Mouse (Mus musculus) neural tube, embryonic 12.5 days (tissue): ENCODE data around the gene 1700056E22Rik. TPM values are rescaled to one million over a fixed set of nuclear protein-coding genes. Genes with fewer than 3 reads are reported as not detected.

Experiments
- ATAC-seq: fragments of 200-750 bp; cut with Nextera tagmentation; 2 replicates; pipeline ENCODE4 v1.8.0; 2017; ENCODE audit warnings: low read depth, mild to moderate bottlenecking, moderate TSS enrichment, moderate library complexity; ENCODE audit not compliant: low FRiP score
- H3K27ac ChIP-seq: fragments of 300-500 bp; sonication (generic); 2 replicates; pipeline ENCODE4 v1.5.1; 2016
- H3K27me3 ChIP-seq: fragments of 300-500 bp; sonication (generic); replicated peaks from 2 replicates; pipeline ENCODE4 v1.6.1; 2016; ENCODE audit warnings: mild to moderate bottlenecking
- H3K36me3 ChIP-seq: fragments of 300-500 bp; sonication (generic); 2 replicates; pipeline ENCODE4 v1.6.1; 2016; ENCODE audit warnings: mild to moderate bottlenecking
- H3K4me1 ChIP-seq: fragments of 300-500 bp; sonication (generic); 2 replicates; pipeline ENCODE4 v1.6.1; 2016
- H3K4me2 ChIP-seq: fragments of 300-500 bp; sonication (generic); replicated peaks from 2 replicates; pipeline ENCODE4 v1.6.1; 2016; ENCODE audit warnings: mild to moderate bottlenecking
- H3K4me3 ChIP-seq: fragments of 300-500 bp; sonication (generic); 2 replicates; pipeline ENCODE4 v1.5.1; 2016
- H3K9ac ChIP-seq: fragments of 300-500 bp; sonication (generic); 2 replicates; pipeline ENCODE4 v1.6.1; 2016; ENCODE audit warnings: mild to moderate bottlenecking
- H3K9me3 ChIP-seq: fragments of 300-500 bp; sonication (generic); 2 replicates; pipeline ENCODE4 v1.6.1; 2016; ENCODE audit warnings: mild to moderate bottlenecking
- WGBS: fragments of 180-500 bp; shearing (Covaris S2); methylation state at CpG from one replicate; pipeline ENCODE4 v1.1.7; 2016; 5-methylcytosine and 5-hydroxymethylcytosine counted together
- polyA plus RNA-seq: library from polyadenylated mRNA; unstranded; fragments of >200 nt; fragmentation: Nextera tagmentation; extraction: Ambion mirVana; gene quantifications from 2 replicates; pipeline ENCODE4 v1.2.1, GENCODE M21; 2016

1700056E22Rik gene
- polyA plus RNA-seq, result 1.5 and 2.1 TPM in 2 replicates

- under 1% methylated on average over 38 of the region's 38 CpGs for WGBS
- H3K36me3 ChIP-seq, result no peaks in the 10 kb centered on the region
- H3K9me3 ChIP-seq, result no peaks in the 10 kb centered on the region
- H3K27me3 ChIP-seq, result no peaks in the 10 kb centered on the region
- peak within 1 kb of the TSS; percentile 59 for H3K4me3 ChIP-seq
- peak; percentile 99 for ATAC-seq
- H3K4me1 ChIP-seq, result peaks cover 14% of the 10 kb centered on the region
- H3K9ac ChIP-seq, result peak within 1 kb of the TSS; percentile 78
- H3K27ac ChIP-seq, result peak within 1 kb of the TSS; percentile 87
- peak within 1 kb of the TSS; percentile 77 for H3K4me2 ChIP-seq
Measured at GRCm38 (mm10) chr1:184034011-184034557, at the start of gene 1700056E22Rik. Gene 1700056E22Rik (minus strand): TSS chr1:184034301.

GRCm38 (mm10) chr1:184083166-184083565, 49.1 kb upstream of the 1700056E22Rik start:
- no peak overlapping the region for H3K9ac ChIP-seq
- no peak for ATAC-seq
- H3K4me2 ChIP-seq, result no peak overlapping the region
- no peaks in the 10 kb centered on the region for H3K4me1 ChIP-seq
- no peak overlapping the region for H3K27ac ChIP-seq
- H3K36me3 ChIP-seq, result no peaks in the 10 kb centered on the region
- no peaks in the 10 kb centered on the region for H3K27me3 ChIP-seq
- H3K9me3 ChIP-seq, result no peaks in the 10 kb centered on the region
- 93% methylated on average over 7 of the region's 7 CpGs for WGBS
- no peak overlapping the region for H3K4me3 ChIP-seq

- H3K27ac ChIP-seq, result no peak overlapping the region
- no peak overlapping the region for H3K4me2 ChIP-seq
- H3K36me3 ChIP-seq, result no peaks in the 10 kb centered on the region
- WGBS, result 84% methylated on average over 3 of the region's 3 CpGs
- no peak overlapping the region for H3K9ac ChIP-seq
- H3K27me3 ChIP-seq, result no peaks in the 10 kb centered on the region
- H3K4me3 ChIP-seq, result no peak overlapping the region
- no peaks in the 10 kb centered on the region for H3K4me1 ChIP-seq
- no peaks in the 10 kb centered on the region for H3K9me3 ChIP-seq
- no peak for ATAC-seq
Measured at GRCm38 (mm10) chr1:184082661-184083060, 48.6 kb upstream of the 1700056E22Rik start.

GRCm38 (mm10) chr1:184079304-184079703, 45.2 kb upstream of the 1700056E22Rik start:
- H3K4me1 ChIP-seq, result no peaks in the 10 kb centered on the region
- no peaks in the 10 kb centered on the region for H3K9me3 ChIP-seq
- H3K4me2 ChIP-seq, result no peak overlapping the region
- H3K27me3 ChIP-seq, result no peaks in the 10 kb centered on the region
- H3K36me3 ChIP-seq, result peaks cover under 1% of the 10 kb centered on the region; the same call in 1 of the 2 replicates
- no peak for ATAC-seq
- H3K9ac ChIP-seq, result no peak overlapping the region
- WGBS, result 95% methylated on average over 3 of the region's 3 CpGs
- no peak overlapping the region for H3K4me3 ChIP-seq
- no peak overlapping the region for H3K27ac ChIP-seq

GRCm38 (mm10) chr1:184076756-184077155, 42.7 kb upstream of the 1700056E22Rik start:
- no peak overlapping the region for H3K27ac ChIP-seq
- no peak overlapping the region for H3K4me2 ChIP-seq
- WGBS, result 70% methylated on average over 2 of the region's 2 CpGs
- no peaks in the 10 kb centered on the region for H3K4me1 ChIP-seq
- no peak overlapping the region for H3K9ac ChIP-seq
- no peak overlapping the region for H3K4me3 ChIP-seq
- no peaks in the 10 kb centered on the region for H3K27me3 ChIP-seq
- H3K36me3 ChIP-seq, result peaks cover 9% of the 10 kb centered on the region; the same call in 1 of the 2 replicates
- no peak for ATAC-seq
- H3K9me3 ChIP-seq, result no peaks in the 10 kb centered on the region

- 93% methylated on average over 6 of the region's 6 CpGs for WGBS
- no peak for ATAC-seq
Measured at GRCm38 (mm10) chr1:184076065-184076464, 42.0 kb upstream of the 1700056E22Rik start.

GRCm38 (mm10) chr1:184068971-184069370, 34.9 kb upstream of the 1700056E22Rik start:
- no peaks in the 10 kb centered on the region for H3K27me3 ChIP-seq
- WGBS, result 96% methylated on average over 12 of the region's 12 CpGs
- no peak overlapping the region for H3K4me2 ChIP-seq
- H3K4me3 ChIP-seq, result no peak overlapping the region
- no peak overlapping the region for H3K27ac ChIP-seq
- peaks cover 22% of the 10 kb centered on the region for H3K36me3 ChIP-seq
- H3K9me3 ChIP-seq, result no peaks in the 10 kb centered on the region
- peaks cover 17% of the 10 kb centered on the region; the same call in 1 of the 2 replicates for H3K4me1 ChIP-seq
- no peak for ATAC-seq
- H3K9ac ChIP-seq, result no peak overlapping the region

More at GRCm38 (mm10) chr1:184076065-184076464, 42.0 kb upstream of the 1700056E22Rik start:
- H3K9me3 ChIP-seq, result no peaks in the 10 kb centered on the region
- no peak overlapping the region for H3K4me3 ChIP-seq
- H3K4me2 ChIP-seq, result no peak overlapping the region
- H3K4me1 ChIP-seq, result no peaks in the 10 kb centered on the region
- H3K36me3 ChIP-seq, result peaks cover 11% of the 10 kb centered on the region
- H3K27me3 ChIP-seq, result no peaks in the 10 kb centered on the region
- H3K9ac ChIP-seq, result no peak overlapping the region
- no peak overlapping the region for H3K27ac ChIP-seq

- Histone ChIP-seq H3K36me3 (peaks cover 17% of the 10 kb centered on the region), H3K4me1 (peaks cover 17% of the 10 kb centered on the region; the same call in 1 of the 2 replicates), H3K27me3 (no peaks in the 10 kb centered on the region), H3K4me2 (no peak overlapping the region), H3K9me3 (no peaks in the 10 kb centered on the region), H3K9ac (no peak overlapping the region), H3K27ac (no peak overlapping the region), H3K4me3 (no peak overlapping the region)
- WGBS, result 95% methylated on average over 18 of the region's 18 CpGs
- no peak for ATAC-seq
Measured at GRCm38 (mm10) chr1:184067704-184068558, 33.8 kb upstream of the 1700056E22Rik start.

GRCm38 (mm10) chr1:184066460-184067287, 32.6 kb upstream of the 1700056E22Rik start:
- H3K36me3 ChIP-seq, result peaks cover 17% of the 10 kb centered on the region
- H3K4me1 ChIP-seq, result peaks cover 17% of the 10 kb centered on the region; the same call in 1 of the 2 replicates
- peak overlapping the region; percentile 42; the same call in 1 of the 2 replicates for H3K27ac ChIP-seq
- H3K27me3 ChIP-seq, result no peaks in the 10 kb centered on the region
- 61% methylated on average over 11 of the region's 11 CpGs for WGBS
- H3K4me2 ChIP-seq, result peak overlapping the region; percentile 20; the same call in 1 of the 2 replicates
- H3K9ac ChIP-seq, result no peak overlapping the region
- ATAC-seq, result peak; percentile 65
- H3K9me3 ChIP-seq, result no peaks in the 10 kb centered on the region
- no peak overlapping the region for H3K4me3 ChIP-seq

GRCm38 (mm10) chr1:184065589-184066361, 31.7 kb upstream of the 1700056E22Rik start:
- H3K4me1 ChIP-seq, result peaks cover 17% of the 10 kb centered on the region; the same call in 1 of the 2 replicates
- peak overlapping the region; percentile 20 for H3K4me2 ChIP-seq
- H3K36me3 ChIP-seq, result peaks cover 14% of the 10 kb centered on the region
- no peaks in the 10 kb centered on the region for H3K9me3 ChIP-seq
- no peaks in the 10 kb centered on the region for H3K27me3 ChIP-seq
- no peak overlapping the region for H3K27ac ChIP-seq
- ATAC-seq, result peak; percentile 92
- 64% methylated on average over 13 of the region's 13 CpGs for WGBS
- H3K9ac ChIP-seq, result no peak overlapping the region
- no peak overlapping the region for H3K4me3 ChIP-seq

- H3K9me3 ChIP-seq, result no peaks in the 10 kb centered on the region
- WGBS, result 82% methylated on average over 7 of the region's 7 CpGs
- no peak overlapping the region for H3K9ac ChIP-seq
- no peak overlapping the region for H3K27ac ChIP-seq
- H3K4me1 ChIP-seq, result peaks cover 17% of the 10 kb centered on the region; the same call in 1 of the 2 replicates
- H3K4me3 ChIP-seq, result no peak overlapping the region
- no peak for ATAC-seq
- no peak overlapping the region for H3K4me2 ChIP-seq
- peaks cover 6% of the 10 kb centered on the region for H3K36me3 ChIP-seq
- no peaks in the 10 kb centered on the region for H3K27me3 ChIP-seq
Measured at GRCm38 (mm10) chr1:184064306-184064705, 30.2 kb upstream of the 1700056E22Rik start.
